Mouse (Mus musculus) liver, embryonic 14.5 days (tissue): ENCODE results near the gene Chrm5. TPM values are rescaled to one million over a fixed set of nuclear protein-coding genes. Genes with fewer than 3 reads are reported as not detected.

Source experiments
- ATAC-seq: fragments of 200-750 bp; cut with Nextera tagmentation; 2 replicates; pipeline ENCODE4 v1.8.0; 2017; ENCODE audit warnings: moderate number of reproducible peaks, mild to moderate bottlenecking, moderate library complexity; ENCODE audit not compliant: insufficient read depth
- DNase-seq, 3 experiments: peaks; one replicate each; pipeline ENCODE4 v3.0.0-alpha.2; 2012 to 2013; ENCODE audit warnings: low read depth in 3 of 3, low spot score in 3 of 3
- H3K27ac ChIP-seq: fragments of 300-500 bp; sonication (generic); 2 replicates; pipeline ENCODE4 v1.5.1; 2014; ENCODE audit warnings: moderate library complexity, mild to moderate bottlenecking, control low read depth, inconsistent platforms
- H3K27me3 ChIP-seq: fragments of 300-500 bp; sonication (generic); 2 replicates; pipeline ENCODE4 v1.6.1; 2014; ENCODE audit warnings: mild to moderate bottlenecking, low read length, moderate library complexity; ENCODE audit not compliant: control insufficient read depth, insufficient read depth
- H3K36me3 ChIP-seq: fragments of 300-500 bp; sonication (generic); replicated peaks from 2 replicates; pipeline ENCODE4 v1.6.1; 2014; ENCODE audit warnings: low read depth; ENCODE audit not compliant: control insufficient read depth, insufficient read depth
- H3K4me1 ChIP-seq, 2 experiments: fragments of 200-500 bp in 1 of 2; fragments of 300-500 bp in 1 of 2; sonication (generic) in 1 of 2; replicated peaks; 2 replicates each; pipeline ENCODE4 v1.6.1; 2012 to 2014; ENCODE audit warnings: antibody characterized with exemption in 1 of 2, inconsistent platforms in 1 of 2, low read length in 1 of 2; ENCODE audit not compliant: control insufficient read depth in 2 of 2, insufficient read depth in 2 of 2
- H3K4me2 ChIP-seq: fragments of 300-500 bp; sonication (generic); 2 replicates; pipeline ENCODE4 v1.6.1; 2014; ENCODE audit warnings: low read depth, mild to moderate bottlenecking, control low read depth, moderate library complexity
- H3K4me3 ChIP-seq, 2 experiments: fragments of 200-500 bp in 1 of 2; fragments of 300-500 bp in 1 of 2; sonication (generic) in 1 of 2; 2 replicates each; pipeline ENCODE4 v1.5.1; 2012 to 2014; ENCODE audit warnings: low read depth in 2 of 2, low read length in 2 of 2, mild to moderate bottlenecking in 2 of 2, control low read depth in 1 of 2, inconsistent platforms in 1 of 2, moderate library complexity in 1 of 2; ENCODE audit not compliant: insufficient read depth in 1 of 2
- H3K9ac ChIP-seq: fragments of 300-500 bp; sonication (generic); replicated peaks from 2 replicates; pipeline ENCODE4 v1.6.1; 2014; ENCODE audit warnings: mild to moderate bottlenecking, control low read depth, moderate library complexity
- H3K9me3 ChIP-seq: fragments of 300-500 bp; sonication (generic); 2 replicates; pipeline ENCODE4 v1.6.1; 2016; ENCODE audit warnings: low read length, mixed read lengths; ENCODE audit not compliant: control insufficient read depth
- CTCF ChIP-seq: IDR thresholded peaks from 2 replicates; pipeline ENCODE4 v1.5.1; 2016; ENCODE audit warnings: antibody characterized with exemption, low read depth, control low read depth
- EP300 ChIP-seq: IDR thresholded peaks from 2 replicates; pipeline ENCODE4 v1.6.1; 2016; ENCODE audit warnings: antibody characterized with exemption, low read depth
- WGBS: fragments of 180-500 bp; shearing (Covaris S2); extraction: QIAGEN DNeasy Blood & Tissue Kit; methylation state at CpG from one replicate; pipeline ENCODE4 v1.1.7; 2014; ENCODE audit not compliant: insufficient replicate concordance; 5-methylcytosine and 5-hydroxymethylcytosine counted together
- polyA plus RNA-seq, 2 experiments: library from polyadenylated mRNA; depleted of rRNA in 1 of 2; stranded (reverse) in 1 of 2; unstranded in 1 of 2; fragments of >200 nt; fragmentation: Nextera tagmentation in 1 of 2; extraction: Ambion mirVana in 1 of 2; gene quantifications; 2 replicates each; pipeline versions ENCODE4 v1.2.1 to v1.2.3; 2012 to 2014

Chrm5 gene
- polyA plus RNA-seq, 2 experiments = not detected

DNA sequence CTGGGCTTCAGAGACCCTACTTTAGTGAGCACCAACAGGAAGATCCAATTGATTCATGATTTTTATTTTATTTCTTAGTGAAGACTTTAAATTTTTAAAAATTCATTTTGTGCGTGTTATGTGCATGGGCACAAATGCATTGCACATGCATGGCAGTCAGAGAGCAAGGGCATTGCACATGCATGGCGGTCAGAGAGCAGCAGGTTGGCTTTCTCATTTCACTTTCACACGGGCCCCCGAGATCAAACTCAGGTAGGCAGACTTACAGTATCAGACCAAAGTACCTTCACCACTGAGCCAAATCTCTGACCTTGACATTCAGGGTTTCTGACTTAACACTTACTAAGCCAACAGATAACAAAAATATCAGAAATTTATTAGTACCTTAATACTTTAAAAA, 50.9 kb downstream of the Chrm5 start:
- H3K4me1 ChIP-seq = peaks cover 0 to 4% of the 10 kb centered on the region in 2 experiments; a peak in 2 of 4 replicates
- H3K4me3 ChIP-seq = no peak overlapping the region
- H3K9me3 ChIP-seq = no peaks in the 10 kb centered on the region
- DNase-seq (no peak), ATAC-seq (no peak)
- H3K36me3 ChIP-seq = no peaks in the 10 kb centered on the region
- H3K27me3 ChIP-seq = no peaks in the 10 kb centered on the region
- TF ChIP-seq CTCF (no peak), EP300 (no peak)
- no peak overlapping the region for H3K9ac ChIP-seq
- no peak overlapping the region for H3K27ac ChIP-seq
- 72% methylated on average over 4 of the region's 4 CpGs for WGBS
- H3K4me2 ChIP-seq = no peak overlapping the region

Other genes with a start within 250 kb of the Chrm5 start
- 2.4 and 2.9 TPM in 2 replicates for gene Lpcat4, start 241.3 kb downstream of the Chrm5 start, polyA plus RNA-seq (2012; rRNA removed)
- 1.9 and 2.1 TPM in 2 replicates for gene Lpcat4, start 241.3 kb downstream of the Chrm5 start, polyA plus RNA-seq (2014; fragmentation: Nextera tagmentation; extraction: Ambion mirVana)
- not detected in 2 replicates for gene Nutm1, start 221.5 kb downstream of the Chrm5 start, polyA plus RNA-seq (2012; rRNA removed)
- not detected in 2 replicates for gene Nutm1, start 221.5 kb downstream of the Chrm5 start, polyA plus RNA-seq (2014; fragmentation: Nextera tagmentation; extraction: Ambion mirVana)
- 82.3 and 93.1 TPM in 2 replicates for gene Nop10, start 218.8 kb downstream of the Chrm5 start, polyA plus RNA-seq (2012; rRNA removed)
- gene Nop10, start 218.8 kb downstream of the Chrm5 start, polyA plus RNA-seq (2014; fragmentation: Nextera tagmentation; extraction: Ambion mirVana) = 164 and 166 TPM in 2 replicates
- 6.9 and 8.7 TPM in 2 replicates for gene Slc12a6, start 214.9 kb downstream of the Chrm5 start, polyA plus RNA-seq (2012; rRNA removed)
- gene Slc12a6, start 214.9 kb downstream of the Chrm5 start, polyA plus RNA-seq (2014; fragmentation: Nextera tagmentation; extraction: Ambion mirVana) = 3.4 and 4.9 TPM in 2 replicates
- gene Gm21985, start 214.5 kb downstream of the Chrm5 start, polyA plus RNA-seq (2012; rRNA removed) = not detected in 2 replicates
- gene Gm21985, start 214.5 kb downstream of the Chrm5 start, polyA plus RNA-seq (2014; fragmentation: Nextera tagmentation; extraction: Ambion mirVana) = not detected in 2 replicates
- gene Emc4, start 112.7 kb downstream of the Chrm5 start, polyA plus RNA-seq (2012; rRNA removed) = 22.9 and 26.3 TPM in 2 replicates
- 37.4 and 38.1 TPM in 2 replicates for gene Emc4, start 112.7 kb downstream of the Chrm5 start, polyA plus RNA-seq (2014; fragmentation: Nextera tagmentation; extraction: Ambion mirVana)
- 4.6 and 6.5 TPM in 2 replicates for gene Katnbl1, start 101.6 kb downstream of the Chrm5 start, polyA plus RNA-seq (2012; rRNA removed)
- gene Katnbl1, start 101.6 kb downstream of the Chrm5 start, polyA plus RNA-seq (2014; fragmentation: Nextera tagmentation; extraction: Ambion mirVana) = 20.0 and 20.9 TPM in 2 replicates
- gene Emc7, start 25.8 kb downstream of the Chrm5 start, polyA plus RNA-seq (2012; rRNA removed) = 4.3 and 5.8 TPM in 2 replicates
- gene Emc7, start 25.8 kb downstream of the Chrm5 start, polyA plus RNA-seq (2014; fragmentation: Nextera tagmentation; extraction: Ambion mirVana) = 13.0 and 13.3 TPM in 2 replicates
- 5.2 and 8.6 TPM in 2 replicates for gene Aven, start 12.2 kb upstream of the Chrm5 start, polyA plus RNA-seq (2012; rRNA removed)
- 5.4 and 5.9 TPM in 2 replicates for gene Aven, start 12.2 kb upstream of the Chrm5 start, polyA plus RNA-seq (2014; fragmentation: Nextera tagmentation; extraction: Ambion mirVana)